Mouse (Mus musculus): ENCODE results near the gene Bcas3. TPM values are rescaled to one million over a fixed set of nuclear protein-coding genes. Genes with fewer than 3 reads are reported as not detected.

Bcas3 gene
- polyA plus RNA-seq, 1 experiment from 2014 or later = 26.9 TPM

DNA sequence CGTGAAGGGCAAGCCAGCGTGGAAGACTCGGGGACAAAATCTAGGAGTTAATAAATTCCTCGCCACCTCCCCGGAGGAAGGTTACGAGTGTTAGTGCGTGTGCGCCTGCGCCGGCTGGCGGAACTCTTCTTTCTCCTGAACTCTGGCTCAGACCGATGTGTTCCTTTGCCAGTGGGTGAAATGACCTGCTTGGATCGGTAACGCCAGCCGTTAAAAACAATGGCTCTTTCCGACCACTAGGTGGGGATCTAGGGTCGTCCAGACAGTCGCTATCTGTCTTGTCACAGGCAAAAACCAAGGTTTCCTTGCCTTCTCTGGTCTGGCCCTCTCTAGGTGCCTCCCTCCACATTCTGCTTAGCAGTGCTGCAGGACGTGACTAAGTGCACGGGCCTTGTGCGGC, 496.1 kb downstream of the Bcas3 start:
- WGBS (ENCODE audit: missing documents) = 11% methylated on average over 21 of the region's 21 CpGs
- Histone ChIP-seq H3K36me3 (ENCODE audit: inconsistent target) (no peaks in the 10 kb centered on the region), H3K27ac (no peak overlapping the region), H3K4me3 (ENCODE audit: inconsistent target) (no peak overlapping the region), H3K79me2 (ENCODE audit: inconsistent target) (no peaks in the 10 kb centered on the region)

DNA sequence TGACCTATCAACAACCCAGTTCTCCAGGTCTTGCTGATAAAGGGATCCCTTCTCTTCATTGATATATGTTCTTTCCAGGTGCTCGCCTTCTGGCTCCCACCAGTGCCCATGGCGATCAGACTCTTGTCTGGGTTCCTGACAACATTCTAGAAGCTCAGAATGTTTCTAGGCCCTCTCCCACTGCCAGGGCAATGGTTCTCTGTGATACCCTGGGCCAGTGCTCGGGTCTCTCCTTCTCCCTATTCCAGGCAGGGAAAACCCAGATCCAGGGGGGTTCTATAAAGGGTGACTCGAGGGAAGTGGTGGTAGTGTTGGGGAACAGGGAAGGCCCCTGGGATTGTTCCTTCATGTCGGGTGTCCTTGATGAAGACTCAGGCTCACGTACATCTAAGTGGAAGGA, 497.3 kb downstream of the Bcas3 start, which contains the start of gene Gm11444:
Gene Gm11444 (minus strand): TSS at position 101 of the 400 bp plus-strand sequence.
- Histone ChIP-seq H3K4me3 (ENCODE audit: inconsistent target) (no peak within 1 kb of the TSS), H3K27ac (no peak within 1 kb of the TSS), H3K36me3 (ENCODE audit: inconsistent target) (no peaks in the 10 kb centered on the region), H3K79me2 (ENCODE audit: inconsistent target) (no peaks in the 10 kb centered on the region)
- 86% methylated on average over 6 of the region's 6 CpGs for WGBS (ENCODE audit: missing documents)

DNA sequence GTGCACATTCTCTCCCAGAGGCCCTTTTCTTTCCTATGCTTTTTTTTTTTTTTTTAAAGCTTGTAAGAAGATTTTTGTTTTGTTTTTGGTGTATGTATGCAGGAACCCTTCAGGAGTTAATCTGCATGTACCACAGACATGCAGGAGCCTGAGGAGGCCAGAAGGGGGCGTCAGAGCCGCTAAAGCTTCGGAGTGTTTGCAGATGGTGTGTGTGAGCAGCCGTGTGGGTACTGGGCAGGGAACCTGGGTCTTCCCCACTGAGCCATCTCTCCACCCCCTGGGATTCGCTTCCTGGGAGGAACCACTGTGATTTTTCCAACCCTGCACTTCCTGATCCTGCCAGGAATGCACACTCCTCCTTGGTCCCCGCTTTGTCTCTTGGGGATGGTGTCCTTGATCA, 497.8 kb downstream of the Bcas3 start:
- WGBS (ENCODE audit: missing documents) = 76% methylated on average over 6 of the region's 6 CpGs
- H3K36me3 ChIP-seq (ENCODE audit: inconsistent target) = no peaks in the 10 kb centered on the region
- H3K27ac ChIP-seq = no peak overlapping the region
- H3K4me3 ChIP-seq (ENCODE audit: inconsistent target) = no peak overlapping the region
- H3K79me2 ChIP-seq (ENCODE audit: inconsistent target) = no peaks in the 10 kb centered on the region

DNA sequence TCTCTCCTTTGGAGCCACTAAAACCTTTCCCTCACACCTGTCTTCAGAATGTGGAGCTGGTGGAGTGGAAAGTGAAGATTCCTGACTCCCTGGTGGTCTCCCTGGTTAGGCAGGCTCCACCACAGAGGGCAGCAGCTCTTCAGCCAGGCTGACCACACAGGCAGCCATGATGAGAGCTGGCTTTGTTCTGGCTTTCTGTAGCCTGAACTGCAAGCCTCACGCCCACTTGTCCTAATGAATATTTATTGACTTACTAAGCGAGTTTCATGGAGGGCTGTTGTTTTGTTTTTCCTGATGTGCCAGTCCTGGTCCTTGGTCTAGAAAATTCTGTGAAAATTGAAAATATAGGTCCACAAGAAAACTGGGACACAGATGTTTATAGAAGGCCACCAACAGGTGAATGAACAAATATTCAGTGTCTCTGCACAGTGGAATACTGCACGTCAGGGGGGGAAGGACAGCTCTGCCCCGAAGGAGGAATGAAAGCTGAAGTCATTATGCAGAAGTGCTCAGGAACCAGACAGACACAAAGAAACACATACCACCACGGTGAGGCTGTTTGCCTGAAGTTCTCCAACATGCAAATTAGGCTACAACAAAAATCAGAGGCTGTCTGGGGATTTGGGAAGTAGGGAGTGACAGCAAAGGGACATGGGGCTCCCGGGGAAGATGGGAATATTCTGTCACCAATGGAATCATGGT, 505.2 kb downstream of the Bcas3 start:
- Histone ChIP-seq H3K36me3 (ENCODE audit: inconsistent target) (no peaks in the 10 kb centered on the region), H3K27ac (no peak overlapping the region), H3K4me3 (ENCODE audit: inconsistent target) (no peak overlapping the region), H3K79me2 (ENCODE audit: inconsistent target) (no peaks in the 10 kb centered on the region)
- WGBS (ENCODE audit: missing documents) = 59% methylated on average over 6 of the region's 6 CpGs

DNA sequence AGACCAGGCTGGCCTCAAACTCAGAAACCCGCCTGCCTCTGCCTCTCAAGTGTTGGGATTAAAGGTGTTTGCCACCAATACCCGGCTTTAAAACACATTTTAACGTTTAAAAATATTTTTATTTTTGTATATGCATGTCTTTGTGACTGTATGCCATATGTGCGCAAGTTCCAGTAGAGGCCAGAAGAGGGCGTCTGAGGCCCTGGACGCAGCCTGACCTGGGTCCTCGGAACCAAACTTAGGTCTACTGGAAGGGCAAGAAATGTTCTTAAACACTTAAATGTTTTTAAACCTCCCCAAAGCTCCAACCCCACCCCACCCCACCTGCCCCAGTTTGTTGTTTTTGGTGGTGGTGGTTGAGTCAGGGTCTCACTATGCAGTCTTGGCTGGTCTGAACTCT, 511.4 kb downstream of the Bcas3 start:
- 51% methylated on average over 7 of the region's 7 CpGs for WGBS (ENCODE audit: missing documents)
- no peaks in the 10 kb centered on the region for H3K36me3 ChIP-seq (ENCODE audit: inconsistent target)

More for the DNA sequence above, 511.4 kb downstream of the Bcas3 start:
- H3K79me2 ChIP-seq (ENCODE audit: inconsistent target) = no peaks in the 10 kb centered on the region
- no peak overlapping the region for H3K27ac ChIP-seq
- H3K4me3 ChIP-seq (ENCODE audit: inconsistent target) = no peak overlapping the region

Other genes with a start within 250 kb of the Bcas3 start
- gene Usp32, start 213.0 kb upstream of the Bcas3 start, polyA plus RNA-seq (2018) = 10.5 to 20.3 TPM (median 17.3 TPM) in 3 replicates
- not detected in 3 replicates for gene 1700125H20Rik, start 182.8 kb upstream of the Bcas3 start, polyA plus RNA-seq (2018)
- 13.3 to 20.8 TPM (median 13.8 TPM) in 3 replicates for gene Appbp2, start 118.0 kb upstream of the Bcas3 start, polyA plus RNA-seq (2018)
- gene Ppm1d, start 41.9 kb upstream of the Bcas3 start, polyA plus RNA-seq (2018) = 5.7 to 10.9 TPM (median 7.2 TPM) in 3 replicates

All from macrophage (primary cell).